ENCODE assay signal across 9 mouse cellular contexts in genomic region chr5:51412303-51413117, GRCm38 (mm10).
DNase-seq lines count a peak whose midpoint lies in the region; ATAC-seq and TF ChIP-seq lines count a peak whose summit lies in the region.
"Had no signal": no experiment of that assay in that cellular context is flagged by ENCODE, and none has a peak within 500 bp of the region (broad histone marks: within the 10 kb centered on the region; RNA-seq: fewer than 3 reads in every experiment).

No protein-coding gene starts in this region.

- TF ChIP-seq CTCF in forebrain, postnatal 0 days (IDR thresholded peaks at IDR 0.05; ENCODE audit: low read depth) = no peak
- TF ChIP-seq CTCF in stomach, postnatal 0 days (IDR thresholded peaks at IDR 0.05; ENCODE audit: low read depth) = no peak

- peak; percentile 42 for ATAC-seq in forebrain, postnatal 0 days
- peak; percentile 87 for ATAC-seq in neural tube, embryonic 12.5 days (ENCODE audit: low FRiP score, low read depth)
- no peak for ATAC-seq in stomach, postnatal 0 days (ENCODE audit: low FRiP score, low TSS enrichment)
- ATAC-seq in CD4-positive, CD25-positive, alpha-beta regulatory T cell, adult 4 months = no peak

- H3K4me3 ChIP-seq in forebrain, postnatal 0 days (ENCODE audit: low read depth, low read length) = no peak overlapping the region
- no peak overlapping the region for H3K4me3 ChIP-seq in neural tube, embryonic 12.5 days
- no peak overlapping the region for H3K4me3 ChIP-seq in stomach, postnatal 0 days (ENCODE audit: low read depth, low read length)

- H3K9me3 ChIP-seq in forebrain, postnatal 0 days (ENCODE audit: low read length) = no peaks in the 10 kb centered on the region
- no peaks in the 10 kb centered on the region for H3K9me3 ChIP-seq in neural tube, embryonic 12.5 days
- no peaks in the 10 kb centered on the region for H3K9me3 ChIP-seq in stomach, postnatal 0 days (ENCODE audit: control insufficient read depth, low read length)

- no peaks in the 10 kb centered on the region for H3K27me3 ChIP-seq in forebrain, postnatal 0 days (ENCODE audit: insufficient read depth, low read length)
- H3K27me3 ChIP-seq in neural tube, embryonic 12.5 days (replicated peaks) = no peaks in the 10 kb centered on the region
- no peaks in the 10 kb centered on the region for H3K27me3 ChIP-seq in stomach, postnatal 0 days (ENCODE audit: control insufficient read depth, insufficient read depth, low read length)

- H3K36me3 ChIP-seq in forebrain, postnatal 0 days (ENCODE audit: insufficient read depth) = no peaks in the 10 kb centered on the region
- H3K36me3 ChIP-seq in neural tube, embryonic 12.5 days = no peaks in the 10 kb centered on the region
- no peaks in the 10 kb centered on the region for H3K36me3 ChIP-seq in stomach, postnatal 0 days (ENCODE audit: control insufficient read depth, insufficient read depth, low read length)

- H3K9ac ChIP-seq in forebrain, postnatal 0 days = no peak overlapping the region
- no peak overlapping the region for H3K9ac ChIP-seq in neural tube, embryonic 12.5 days
- H3K9ac ChIP-seq in stomach, postnatal 0 days (ENCODE audit: low read length) = no peak overlapping the region

- H3K4me1 ChIP-seq in forebrain, postnatal 0 days (ENCODE audit: insufficient read depth) = no peaks in the 10 kb centered on the region
- H3K4me1 ChIP-seq in neural tube, embryonic 12.5 days = peaks cover 4% of the 10 kb centered on the region; the same call in 1 of the 2 replicates
- no peaks in the 10 kb centered on the region for H3K4me1 ChIP-seq in stomach, postnatal 0 days (replicated peaks; ENCODE audit: control insufficient read depth, insufficient read depth)

- no peak for TF ChIP-seq EP300 in stomach, postnatal 0 days (optimal IDR thresholded peaks at IDR 0.05)

- WGBS in forebrain, postnatal 0 days = 19% methylated on average over 12 of the region's 12 CpGs
- 21% methylated on average over 12 of the region's 12 CpGs for WGBS in neural tube, embryonic 12.5 days
- 59% methylated on average over 12 of the region's 12 CpGs for WGBS in stomach, postnatal 0 days

- peak; percentile 1 to 3 for DNase-seq in cerebellum, postnatal 10 days
- DNase-seq in cerebellum, adult 9-10 months = no peak
- peak; percentile 16 for DNase-seq in forebrain, postnatal 0 days
- peak; percentile 52 for DNase-seq in kidney, adult 9 months
- DNase-seq in stomach, postnatal 0 days (ENCODE audit: low spot score) = no peak
- DNase-seq in lung, postnatal 36 days = no peak

- no peak overlapping the region for H3K27ac ChIP-seq in forebrain, postnatal 0 days (ENCODE audit: low read depth, low read length)
- no peak overlapping the region for H3K27ac ChIP-seq in neural tube, embryonic 12.5 days
- H3K27ac ChIP-seq in stomach, postnatal 0 days (replicated peaks) = no peak overlapping the region

- H3K4me2 ChIP-seq in forebrain, postnatal 0 days (ENCODE audit: low read depth) = peak overlapping the region; percentile 20
- H3K4me2 ChIP-seq in neural tube, embryonic 12.5 days (replicated peaks) = peak overlapping the region; percentile 36
- H3K4me2 ChIP-seq in stomach, postnatal 0 days (replicated peaks; ENCODE audit: low read depth) = no peak overlapping the region
- H3K4me2 ChIP-seq: liver, embryonic 11.5 days had no signal

Comparison
In these comparisons a context has a peak if more than half of its experiments do, and no peak if none do; other contexts are left out.
1. DNase-seq: peak in cerebellum, postnatal 10 days (2 of 2), forebrain, postnatal 0 days (single experiment) and kidney, adult 9 months (single experiment); none in cerebellum, adult 9-10 months (single experiment), stomach, postnatal 0 days (single experiment) and lung, postnatal 36 days (single experiment).
2. ATAC-seq: peak in forebrain, postnatal 0 days (single experiment) and neural tube, embryonic 12.5 days (single experiment); none in stomach, postnatal 0 days (single experiment) and CD4-positive, CD25-positive, alpha-beta regulatory T cell, adult 4 months (single experiment).